Comparison of ENCODE assay signal across 10 mouse cellular contexts in genomic region chr3:87947056-87947810, GRCm38 (mm10). TPM values are rescaled to one million over a fixed set of nuclear protein-coding genes. Genes with fewer than 3 reads are reported as not detected.
A peak's percentile ranks its signal among the peaks of the same experiment; 100 is the strongest.
DNase-seq lines count a peak whose midpoint lies in the region; ATAC-seq and TF ChIP-seq lines count a peak whose summit lies in the region.
"Had no signal": no experiment of that assay in that cellular context is flagged by ENCODE, and none has a peak within 500 bp of the region (broad histone marks: within the 10 kb centered on the region; RNA-seq: fewer than 3 reads in every experiment).

No protein-coding gene starts in this region.

- H3K27me3 ChIP-seq in heart, postnatal 0 days (ENCODE audit: control insufficient read depth, insufficient read depth, low read length) = peaks cover 60% of the 10 kb centered on the region
- H3K27me3 ChIP-seq in hindbrain, embryonic 16.5 days (replicated peaks; ENCODE audit: control insufficient read depth, insufficient read depth, low read length) = no peaks in the 10 kb centered on the region; the same call in none of the 2 replicates
- H3K27me3 ChIP-seq: Patski had no signal

- DNase-seq in heart, postnatal 0 days (ENCODE audit: low spot score) = no peak
- no peak for DNase-seq in heart, postnatal 14 days
- peak; percentile 66 for DNase-seq in embryo, embryonic 10 days (ENCODE audit: low spot score)
- DNase-seq in naive thymus-derived CD4-positive, alpha-beta T cell, adult 2 months (ENCODE audit: low read depth) = peak; percentile 38
- DNase-seq in thymus, postnatal 25 days = no peak
- no peak for DNase-seq in cerebellum, postnatal 14 days
- DNase-seq in thymus, postnatal 10 days (ENCODE audit: low spot score in 2 of 2) = no peak

- H3K4me3 ChIP-seq in heart, postnatal 0 days (ENCODE audit: low read depth, low read length) = peak overlapping the region; percentile 32
- H3K4me3 ChIP-seq in hindbrain, embryonic 16.5 days (ENCODE audit: low read length) = peak overlapping the region; percentile 32

- H3K4me1 ChIP-seq in heart, postnatal 0 days (ENCODE audit: control insufficient read depth, insufficient read depth) = peaks cover 10% of the 10 kb centered on the region
- H3K4me1 ChIP-seq in hindbrain, embryonic 16.5 days (ENCODE audit: control insufficient read depth, insufficient read depth, low read depth, low read length) = peaks cover 34% of the 10 kb centered on the region

- H3K9ac ChIP-seq in heart, postnatal 0 days (replicated peaks; ENCODE audit: low read depth, low read length) = 0 out of 2 replicates have a peak overlapping the region, but pooled peaks have one; percentile 35
- peak overlapping the region; percentile 51 for H3K9ac ChIP-seq in hindbrain, embryonic 16.5 days (ENCODE audit: low read depth, low read length)

- H3K27ac ChIP-seq in heart, postnatal 0 days (ENCODE audit: low read depth) = no peak overlapping the region
- no peak overlapping the region for H3K27ac ChIP-seq in hindbrain, embryonic 16.5 days (ENCODE audit: low read depth, low read length)

- ATAC-seq in heart, postnatal 0 days (ENCODE audit: insufficient read depth, low read depth) = no peak
- no peak for ATAC-seq in hindbrain, embryonic 16.5 days
- ATAC-seq: Patski had no signal

- no peaks in the 10 kb centered on the region for H3K9me3 ChIP-seq in heart, postnatal 0 days (replicated peaks; ENCODE audit: control insufficient read depth, low read length)
- H3K9me3 ChIP-seq in hindbrain, embryonic 16.5 days (ENCODE audit: control insufficient read depth, low read length) = no peaks in the 10 kb centered on the region

- TF ChIP-seq CTCF in heart, postnatal 0 days (IDR thresholded peaks at IDR 0.05; ENCODE audit: low read depth) = no peak

- H3K36me3 ChIP-seq in heart, postnatal 0 days (replicated peaks; ENCODE audit: control insufficient read depth, insufficient read depth, low read length) = peaks cover 4% of the 10 kb centered on the region
- no peaks in the 10 kb centered on the region for H3K36me3 ChIP-seq in hindbrain, embryonic 16.5 days (ENCODE audit: control insufficient read depth, insufficient read depth, low read length)

- H3K4me2 ChIP-seq in heart, postnatal 0 days (ENCODE audit: low read depth, low read length) = peak overlapping the region; percentile 52
- H3K4me2 ChIP-seq in hindbrain, embryonic 16.5 days (ENCODE audit: low read length) = peak overlapping the region; percentile 80

- 6% methylated on average over 26 of the region's 26 CpGs for WGBS in heart, postnatal 0 days
- 8% methylated on average over 26 of the region's 26 CpGs for WGBS in hindbrain, embryonic 16.5 days

- intact Hi-C loops in heart, postnatal 14 days (cut with DNase I) = no loop called here

- TF ChIP-seq EP300 in heart, postnatal 0 days (IDR thresholded peaks at IDR 0.05; ENCODE audit: low read depth) = no peak

RNA-seq across cellular contexts. Expression of gene Crabp2, which starts 1.2 kb away (rescaled TPM):
- total RNA-seq in heart, postnatal 0 days (2014; rRNA removed; ENCODE audit: low replicate concordance) = 0.53 TPM in 1 of 2 replicates, not detected in the other
- polyA plus RNA-seq in heart, postnatal 0 days (2015; fragmentation: Nextera tagmentation; extraction: Ambion mirVana) = 0.37 and 0.62 TPM in 2 replicates
- under 1 TPM; 0.31 to 0.56 TPM for total RNA-seq in heart, postnatal 14 days (2021)
- polyA plus RNA-seq in hindbrain, embryonic 16.5 days (2015; fragmentation: Nextera tagmentation; extraction: Ambion mirVana) = 49.1 and 52.4 TPM in 2 replicates
- total RNA-seq: hematopoietic stem cell, adult 5-6 weeks had no signal

RNA-seq across cellular contexts. Expression of gene Rrnad1, which starts 16.7 kb away (rescaled TPM):
- total RNA-seq in heart, postnatal 0 days (2014; rRNA removed; ENCODE audit: low replicate concordance) = 14.5 and 56.8 TPM in 2 replicates
- polyA plus RNA-seq in heart, postnatal 0 days (2015; fragmentation: Nextera tagmentation; extraction: Ambion mirVana) = 7.9 and 8.0 TPM in 2 replicates
- total RNA-seq in heart, postnatal 14 days (2021) = 1 to 10 TPM; 6.9 to 8.5 TPM
- 20.5 and 24.8 TPM in 2 replicates for polyA plus RNA-seq in hindbrain, embryonic 16.5 days (2015; fragmentation: Nextera tagmentation; extraction: Ambion mirVana)

RNA-seq across cellular contexts. Expression of gene Isg20l2, which starts 17.1 kb away (rescaled TPM):
- total RNA-seq in heart, postnatal 0 days (2014; rRNA removed; ENCODE audit: low replicate concordance) = 8.2 and 24.0 TPM in 2 replicates
- 14.2 and 16.2 TPM in 2 replicates for polyA plus RNA-seq in heart, postnatal 0 days (2015; fragmentation: Nextera tagmentation; extraction: Ambion mirVana)
- 10 to 100 TPM; 15.7 TPM for total RNA-seq in heart, postnatal 14 days (2021)
- polyA plus RNA-seq in hindbrain, embryonic 16.5 days (2015; fragmentation: Nextera tagmentation; extraction: Ambion mirVana) = 22.7 and 28.9 TPM in 2 replicates

RNA-seq across cellular contexts. Expression of gene Nes, which starts 23.6 kb away (rescaled TPM):
- total RNA-seq in heart, postnatal 0 days (2014; rRNA removed; ENCODE audit: low replicate concordance) = 17.2 and 35.7 TPM in 2 replicates
- 9.1 and 9.9 TPM in 2 replicates for polyA plus RNA-seq in heart, postnatal 0 days (2015; fragmentation: Nextera tagmentation; extraction: Ambion mirVana)
- 10 to 100 TPM; 32.5 to 39.0 TPM for total RNA-seq in heart, postnatal 14 days (2021)
- polyA plus RNA-seq in hindbrain, embryonic 16.5 days (2015; fragmentation: Nextera tagmentation; extraction: Ambion mirVana) = 15.6 and 20.2 TPM in 2 replicates

RNA-seq across cellular contexts. Expression of gene Mrpl24, which starts 27.9 kb away (rescaled TPM):
- 53.9 and 57.1 TPM in 2 replicates for total RNA-seq in heart, postnatal 0 days (2014; rRNA removed; ENCODE audit: low replicate concordance)
- polyA plus RNA-seq in heart, postnatal 0 days (2015; fragmentation: Nextera tagmentation; extraction: Ambion mirVana) = 62.3 and 67.2 TPM in 2 replicates
- total RNA-seq in heart, postnatal 14 days (2021) = 10 to 100 TPM; 65.8 to 71.0 TPM
- polyA plus RNA-seq in hindbrain, embryonic 16.5 days (2015; fragmentation: Nextera tagmentation; extraction: Ambion mirVana) = 48.3 and 49.1 TPM in 2 replicates

Comparison
In these comparisons a context has a peak if more than half of its experiments do, and no peak if none do; other contexts are left out.
1. DNase-seq: peak in embryo, embryonic 10 days (single experiment) and naive thymus-derived CD4-positive, alpha-beta T cell, adult 2 months (single experiment); none in heart, postnatal 0 days (single experiment), heart, postnatal 14 days (0 of 2), thymus, postnatal 25 days (single experiment), cerebellum, postnatal 14 days (0 of 2) and thymus, postnatal 10 days (0 of 2).